Mouse (Mus musculus) heart, embryonic 12.5 days (tissue): ENCODE data around the gene Bmp2k. TPM values are rescaled to one million over a fixed set of nuclear protein-coding genes. Genes with fewer than 3 reads are reported as not detected.

Experiments used
- ATAC-seq: fragments of 200-750 bp; cut with Nextera tagmentation; 2 replicates; pipeline ENCODE4 v1.8.0; 2017; ENCODE audit warnings: moderate TSS enrichment, moderate library complexity; ENCODE audit not compliant: insufficient number of reproducible peaks, low FRiP score
- H3K27ac ChIP-seq: fragments of 300-500 bp; sonication (generic); 2 replicates; pipeline ENCODE4 v1.5.1; 2016; ENCODE audit warnings: mild to moderate bottlenecking, moderate library complexity; ENCODE audit not compliant: poor library complexity, severe bottlenecking
- H3K27me3 ChIP-seq: fragments of 300-500 bp; sonication (generic); replicated peaks from 2 replicates; pipeline ENCODE4 v1.6.1; 2016; ENCODE audit warnings: mild to moderate bottlenecking, moderate library complexity
- H3K36me3 ChIP-seq: fragments of 300-500 bp; sonication (generic); 2 replicates; pipeline ENCODE4 v1.6.1; 2016; ENCODE audit warnings: mild to moderate bottlenecking, moderate library complexity
- H3K4me1 ChIP-seq: fragments of 300-500 bp; sonication (generic); replicated peaks from 2 replicates; pipeline ENCODE4 v1.6.1; 2016; ENCODE audit warnings: mild to moderate bottlenecking
- H3K4me2 ChIP-seq: fragments of 300-500 bp; sonication (generic); 2 replicates; pipeline ENCODE4 v1.6.1; 2016; ENCODE audit warnings: mild to moderate bottlenecking, moderate library complexity
- H3K4me3 ChIP-seq: fragments of 300-500 bp; sonication (generic); 2 replicates; pipeline ENCODE4 v1.5.1; 2016; ENCODE audit warnings: mild to moderate bottlenecking
- H3K9ac ChIP-seq: fragments of 300-500 bp; sonication (generic); 2 replicates; pipeline ENCODE4 v1.6.1; 2016; ENCODE audit warnings: mild to moderate bottlenecking, moderate library complexity
- H3K9me3 ChIP-seq: fragments of 300-500 bp; sonication (generic); replicated peaks from 2 replicates; pipeline ENCODE4 v1.6.1; 2016; ENCODE audit warnings: mild to moderate bottlenecking, moderate library complexity
- WGBS: fragments of 180-500 bp; shearing (Covaris S2); methylation state at CpG from one replicate; pipeline ENCODE4 v1.1.7; 2016; 5-methylcytosine and 5-hydroxymethylcytosine counted together
- polyA plus RNA-seq: library from polyadenylated mRNA; unstranded; fragments of >200 nt; fragmentation: Nextera tagmentation; extraction: Ambion mirVana; gene quantifications from 2 replicates; pipeline ENCODE4 v1.2.1, GENCODE M21; 2016

The Bmp2k gene
- polyA plus RNA-seq, 1 experiment from 2014 or later = 10.6 TPM

- Histone ChIP-seq H3K27me3 (no peaks in the 10 kb centered on the region), H3K36me3 (peaks cover 28% of the 10 kb centered on the region), H3K9me3 (no peaks in the 10 kb centered on the region), H3K9ac (no peak overlapping the region), H3K4me1 (no peaks in the 10 kb centered on the region), H3K4me2 (no peak overlapping the region), H3K27ac (no peak overlapping the region), H3K4me3 (no peak overlapping the region)
- WGBS = 12% methylated on average over 1 of the region's 1 CpGs
- no peak for ATAC-seq
Measured at GRCm38 (mm10) chr5:97055511-97056068, 58.1 kb downstream of the Bmp2k start.

GRCm38 (mm10) chr5:97056359-97056758, 58.9 kb downstream of the Bmp2k start:
- ATAC-seq = no peak
- H3K27me3 ChIP-seq = no peaks in the 10 kb centered on the region
- H3K9ac ChIP-seq = no peak overlapping the region
- WGBS = 87% methylated on average over 3 of the region's 3 CpGs
- H3K4me1 ChIP-seq = peaks cover 4% of the 10 kb centered on the region; the same call in 1 of the 2 replicates
- no peaks in the 10 kb centered on the region for H3K9me3 ChIP-seq
- no peak overlapping the region for H3K4me2 ChIP-seq
- H3K36me3 ChIP-seq = peaks cover 31% of the 10 kb centered on the region
- no peak overlapping the region for H3K27ac ChIP-seq
- H3K4me3 ChIP-seq = no peak overlapping the region

GRCm38 (mm10) chr5:97056791-97057450, 59.4 kb downstream of the Bmp2k start:
- peaks cover 4% of the 10 kb centered on the region; the same call in 1 of the 2 replicates for H3K4me1 ChIP-seq
- no peak overlapping the region for H3K4me3 ChIP-seq
- no peak overlapping the region for H3K4me2 ChIP-seq
- H3K9me3 ChIP-seq = no peaks in the 10 kb centered on the region
- H3K27ac ChIP-seq = no peak overlapping the region
- WGBS = 84% methylated on average over 12 of the region's 12 CpGs
- no peak for ATAC-seq
- peaks cover 29% of the 10 kb centered on the region for H3K36me3 ChIP-seq
- no peaks in the 10 kb centered on the region for H3K27me3 ChIP-seq
- H3K9ac ChIP-seq = no peak overlapping the region

- peaks cover 34% of the 10 kb centered on the region for H3K36me3 ChIP-seq
- H3K4me2 ChIP-seq = no peak overlapping the region
- peaks cover 16% of the 10 kb centered on the region for H3K4me1 ChIP-seq
- no peak for ATAC-seq
- H3K4me3 ChIP-seq = no peak overlapping the region
- H3K9ac ChIP-seq = no peak overlapping the region
- H3K27ac ChIP-seq = no peak overlapping the region
- H3K9me3 ChIP-seq = no peaks in the 10 kb centered on the region
- 48% methylated on average over 3 of the region's 3 CpGs for WGBS
- no peaks in the 10 kb centered on the region for H3K27me3 ChIP-seq
Measured at GRCm38 (mm10) chr5:97060864-97061263, 63.4 kb downstream of the Bmp2k start.

- Histone ChIP-seq H3K4me1 (peaks cover 16% of the 10 kb centered on the region), H3K4me2 (no peak overlapping the region), H3K4me3 (no peak overlapping the region), H3K9ac (no peak overlapping the region), H3K9me3 (no peaks in the 10 kb centered on the region), H3K27ac (no peak overlapping the region), H3K27me3 (no peaks in the 10 kb centered on the region), H3K36me3 (peaks cover 35% of the 10 kb centered on the region)
- no peak for ATAC-seq
- 68% methylated on average over 1 of the region's 1 CpGs for WGBS
Measured at GRCm38 (mm10) chr5:97062041-97062440, 64.6 kb downstream of the Bmp2k start.

GRCm38 (mm10) chr5:97065746-97066145, 68.3 kb downstream of the Bmp2k start:
- WGBS = 88% methylated on average over 4 of the region's 4 CpGs
- Histone ChIP-seq H3K36me3 (peaks cover 43% of the 10 kb centered on the region), H3K9ac (no peak overlapping the region), H3K27ac (no peak overlapping the region), H3K9me3 (no peaks in the 10 kb centered on the region), H3K4me3 (no peak overlapping the region), H3K4me2 (no peak overlapping the region), H3K27me3 (no peaks in the 10 kb centered on the region), H3K4me1 (peaks cover 18% of the 10 kb centered on the region)
- ATAC-seq = no peak

- no peaks in the 10 kb centered on the region for H3K27me3 ChIP-seq
- peaks cover 8% of the 10 kb centered on the region; the same call in 1 of the 2 replicates for H3K36me3 ChIP-seq
- H3K4me3 ChIP-seq = no peak overlapping the region
- H3K27ac ChIP-seq = no peak overlapping the region
- 90% methylated on average over 11 of the region's 11 CpGs for WGBS
- H3K9me3 ChIP-seq = no peaks in the 10 kb centered on the region
- H3K9ac ChIP-seq = no peak overlapping the region
- ATAC-seq = no peak
- no peak overlapping the region for H3K4me2 ChIP-seq
- H3K4me1 ChIP-seq = peaks cover 13% of the 10 kb centered on the region
Measured at GRCm38 (mm10) chr5:97075476-97076151, 78.1 kb downstream of the Bmp2k start.

- ATAC-seq = no peak
- WGBS = 94% methylated on average over 5 of the region's 5 CpGs
Measured at GRCm38 (mm10) chr5:97076167-97076566, 78.7 kb downstream of the Bmp2k start.

GRCm38 (mm10) chr5:97077676-97078075, 80.2 kb downstream of the Bmp2k start:
- Histone ChIP-seq H3K9ac (no peak overlapping the region), H3K9me3 (no peaks in the 10 kb centered on the region), H3K36me3 (peaks cover 4% of the 10 kb centered on the region; the same call in 1 of the 2 replicates), H3K4me1 (peaks cover 16% of the 10 kb centered on the region), H3K27ac (no peak overlapping the region), H3K27me3 (no peaks in the 10 kb centered on the region), H3K4me2 (no peak overlapping the region), H3K4me3 (no peak overlapping the region)
- 79% methylated on average over 7 of the region's 7 CpGs for WGBS
- ATAC-seq = no peak

More at GRCm38 (mm10) chr5:97076167-97076566, 78.7 kb downstream of the Bmp2k start:
- Histone ChIP-seq H3K9ac (no peak overlapping the region), H3K4me2 (no peak overlapping the region), H3K4me1 (peaks cover 15% of the 10 kb centered on the region), H3K4me3 (no peak overlapping the region), H3K27ac (no peak overlapping the region), H3K36me3 (peaks cover 4% of the 10 kb centered on the region; the same call in 1 of the 2 replicates), H3K27me3 (no peaks in the 10 kb centered on the region), H3K9me3 (no peaks in the 10 kb centered on the region)

- no peak overlapping the region for H3K4me3 ChIP-seq
- no peak overlapping the region for H3K9ac ChIP-seq
- no peak overlapping the region for H3K27ac ChIP-seq
- H3K4me2 ChIP-seq = no peak overlapping the region
- 74% methylated on average over 5 of the region's 5 CpGs for WGBS
- ATAC-seq = no peak
- H3K4me1 ChIP-seq = peaks cover 16% of the 10 kb centered on the region
- no peaks in the 10 kb centered on the region for H3K27me3 ChIP-seq
- peaks cover 9% of the 10 kb centered on the region; the same call in 1 of the 2 replicates for H3K36me3 ChIP-seq
- no peaks in the 10 kb centered on the region for H3K9me3 ChIP-seq
Measured at GRCm38 (mm10) chr5:97078641-97079040, 81.2 kb downstream of the Bmp2k start.

- no peak overlapping the region for H3K4me3 ChIP-seq
- no peaks in the 10 kb centered on the region for H3K27me3 ChIP-seq
- ATAC-seq = no peak
- H3K9me3 ChIP-seq = no peaks in the 10 kb centered on the region
- no peak overlapping the region for H3K4me2 ChIP-seq
- H3K36me3 ChIP-seq = peaks cover 9% of the 10 kb centered on the region; the same call in 1 of the 2 replicates
- WGBS = 46% methylated on average over 3 of the region's 3 CpGs
- no peak overlapping the region for H3K9ac ChIP-seq
- H3K27ac ChIP-seq = no peak overlapping the region
- H3K4me1 ChIP-seq = peaks cover 16% of the 10 kb centered on the region
Measured at GRCm38 (mm10) chr5:97081481-97081880, 84.0 kb downstream of the Bmp2k start.
